Mouse (Mus musculus): ENCODE measurements around the gene Ablim2.

Ablim2 gene

DNA sequence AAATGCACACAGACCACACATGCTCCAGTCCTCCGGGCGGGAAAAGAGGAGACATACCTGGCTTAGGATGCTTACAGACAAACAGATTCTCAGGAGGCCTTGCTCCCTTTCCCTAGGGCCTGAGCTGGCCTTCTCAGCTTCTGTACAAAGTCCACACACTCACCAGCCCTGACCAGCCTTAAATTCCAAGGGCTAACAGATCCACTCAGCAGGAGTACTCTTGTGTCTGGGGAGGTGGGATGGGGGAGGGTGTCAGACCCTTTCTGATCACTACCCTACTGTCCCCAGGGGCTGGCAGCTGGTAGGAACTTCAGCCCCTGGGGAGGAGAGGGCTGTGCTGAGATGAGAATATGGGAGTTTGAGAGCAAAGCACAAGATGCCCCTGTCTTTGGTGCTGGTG lies 18.7 kb upstream of the Ablim2 start:
- DNase-seq (ENCODE audit: extremely low read depth, low read depth) = no peak

DNA sequence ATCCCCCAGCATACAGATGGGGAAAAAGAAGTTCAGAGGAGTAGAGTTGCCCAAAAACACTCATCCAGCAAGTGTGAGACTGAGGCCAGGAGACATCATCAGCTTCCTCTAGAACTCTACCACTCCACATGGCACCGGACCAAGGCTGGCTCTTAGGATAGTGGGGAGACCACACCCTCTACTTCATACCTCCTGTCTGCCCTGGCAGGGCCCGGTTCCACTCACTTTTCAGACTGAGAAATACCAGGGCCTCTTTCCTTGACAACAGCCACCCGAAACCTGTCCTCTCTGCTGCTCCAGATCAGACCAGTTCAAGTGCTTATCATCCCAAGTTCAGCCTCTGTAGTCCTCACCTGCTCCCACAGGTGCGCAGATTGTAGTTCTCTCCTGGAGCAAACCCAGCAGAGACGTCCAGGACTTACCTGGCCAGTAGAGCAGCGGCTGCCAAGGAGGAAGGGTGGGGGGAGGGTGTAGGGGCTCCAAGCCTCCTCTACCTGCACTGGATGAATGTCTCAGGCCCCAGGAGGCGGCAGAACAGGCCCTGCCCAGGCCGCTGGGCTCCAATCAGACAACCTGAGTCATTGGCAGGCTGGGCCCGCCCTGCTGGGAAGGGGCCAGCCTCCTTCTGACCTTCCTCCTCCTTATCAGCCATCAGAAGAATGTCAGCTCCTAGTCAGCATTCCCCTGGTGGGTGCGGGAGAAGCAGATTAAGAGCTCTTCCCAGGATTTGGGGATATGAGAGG lies 18.0 kb upstream of the Ablim2 start, which contains the start of gene Sh3tc1:
Sh3tc1 (minus strand) TSS at position 452 of the 743 bp plus-strand sequence.
- no peak for DNase-seq (ENCODE audit: extremely low read depth, low read depth)

DNA sequence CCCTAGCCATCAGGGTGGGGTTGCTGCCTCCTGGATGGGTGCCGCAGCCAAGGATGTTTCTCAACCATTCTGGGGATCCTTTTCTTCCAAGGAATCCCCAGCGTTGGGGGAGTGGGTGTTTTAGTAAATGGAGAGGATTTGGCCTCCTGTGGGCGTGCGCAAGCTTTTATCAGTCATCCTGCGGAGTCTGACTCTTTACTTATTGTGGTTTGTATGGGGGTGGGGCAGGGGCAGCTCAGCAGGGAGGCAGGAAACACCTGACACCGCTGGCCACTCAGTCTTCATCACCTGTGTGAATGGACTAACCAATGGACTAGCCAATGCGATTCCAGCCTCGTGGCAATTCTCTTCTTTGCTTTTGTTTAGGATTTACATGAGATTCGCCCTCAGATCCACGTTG lies 17.0 kb upstream of the Ablim2 start:
- no peak for DNase-seq (ENCODE audit: extremely low read depth, low read depth)

DNA sequence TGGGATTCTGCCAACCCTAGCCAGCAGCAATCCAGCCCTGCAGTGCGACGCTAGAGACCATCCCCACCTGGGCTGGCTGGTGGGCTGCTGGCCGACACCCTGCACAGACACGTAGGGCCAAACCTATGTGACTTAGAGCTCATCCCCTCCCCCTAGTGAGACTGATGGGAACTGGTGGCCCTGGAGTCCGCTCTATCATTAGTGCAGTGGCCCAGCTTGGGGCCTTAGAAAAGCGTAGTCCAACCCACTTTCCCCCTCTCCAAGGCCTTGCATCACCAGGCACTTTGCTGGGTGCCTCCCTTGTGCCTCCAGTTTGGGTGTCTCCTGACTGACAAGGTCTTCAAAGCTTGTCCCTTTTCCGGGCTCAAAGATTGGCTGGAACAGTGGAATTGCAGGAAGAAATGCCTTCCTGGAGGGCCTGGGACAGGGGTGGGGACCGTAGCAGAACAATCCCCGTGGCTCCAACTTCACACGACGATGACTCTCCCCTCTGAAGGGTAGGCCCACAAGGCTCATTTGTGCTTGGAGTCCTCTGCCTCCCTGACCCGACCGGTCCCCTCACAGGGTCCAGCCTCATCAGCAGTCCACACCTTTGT lies 16.4 kb upstream of the Ablim2 start:
- no peak for DNase-seq (ENCODE audit: extremely low read depth, low read depth)

DNA sequence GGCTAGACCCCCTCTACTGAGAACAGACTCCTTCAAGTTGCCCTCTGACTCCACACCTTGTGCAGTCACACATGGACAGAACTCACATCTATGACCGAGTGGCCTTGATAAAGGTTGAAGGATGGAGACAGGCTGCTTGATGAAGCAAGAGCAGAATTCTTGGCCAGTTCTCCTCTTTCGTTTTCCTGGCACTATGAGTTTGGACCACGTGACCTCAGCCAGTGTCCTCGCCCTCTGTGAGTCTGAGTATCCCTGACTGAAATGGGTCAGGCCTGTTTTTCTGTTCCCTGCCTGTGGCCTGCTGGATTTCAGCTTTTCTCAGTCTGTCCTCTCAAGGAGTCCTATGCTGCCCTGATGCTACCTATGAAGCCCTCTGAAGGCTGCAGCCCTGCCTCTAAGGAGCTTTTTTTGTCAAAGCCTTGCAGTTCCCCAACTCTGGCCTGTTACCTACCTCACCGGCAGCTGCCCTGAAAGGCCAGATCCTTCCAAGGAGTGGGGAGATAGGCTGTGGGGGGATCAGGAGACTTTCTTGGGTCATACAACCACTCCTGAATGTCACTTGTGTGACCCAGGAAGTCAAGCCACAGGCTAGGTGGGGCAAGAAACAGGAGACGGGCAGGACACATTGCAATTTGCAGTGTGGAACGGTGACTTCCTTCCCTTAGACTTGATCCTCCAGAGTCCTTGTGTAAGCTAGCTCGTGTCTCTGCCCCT lies 14.3 kb upstream of the Ablim2 start:
- no peak for DNase-seq (ENCODE audit: extremely low read depth, low read depth)

DNA sequence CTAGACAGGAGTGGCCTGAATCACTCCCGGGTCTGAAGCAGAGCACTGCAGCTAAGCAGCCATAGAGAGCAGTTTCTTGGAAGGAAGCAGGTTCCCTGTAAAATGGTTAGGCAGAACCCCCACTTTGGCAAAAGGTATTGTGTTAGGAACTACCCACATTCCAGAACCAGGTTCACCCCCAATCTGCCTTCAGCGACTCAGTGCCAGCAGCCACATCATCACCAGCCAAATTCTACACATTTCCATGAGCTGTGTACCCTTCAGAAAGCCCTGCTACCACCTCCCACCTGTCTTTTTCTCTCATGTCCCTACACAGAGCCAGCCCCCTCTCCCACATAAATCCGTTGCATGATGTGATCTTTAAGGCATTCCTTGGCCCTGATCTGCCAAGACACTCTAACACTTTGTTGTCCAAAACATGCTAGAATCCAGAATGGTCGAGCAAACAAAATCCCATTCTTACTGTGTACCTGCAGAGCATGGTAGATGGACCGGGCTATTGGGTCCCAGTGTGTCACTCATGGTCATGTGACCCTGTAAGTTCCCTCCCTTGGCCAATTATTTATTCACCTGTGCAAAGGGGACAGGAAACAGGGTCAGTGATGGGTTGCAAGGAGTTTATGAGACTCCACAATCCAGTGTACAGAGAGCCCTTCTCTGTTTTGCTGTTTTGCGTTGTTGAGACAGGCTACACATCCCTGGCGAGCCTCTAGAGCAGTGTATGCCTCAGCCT lies 13.5 kb upstream of the Ablim2 start:
- no peak for DNase-seq (ENCODE audit: extremely low read depth, low read depth)

DNA sequence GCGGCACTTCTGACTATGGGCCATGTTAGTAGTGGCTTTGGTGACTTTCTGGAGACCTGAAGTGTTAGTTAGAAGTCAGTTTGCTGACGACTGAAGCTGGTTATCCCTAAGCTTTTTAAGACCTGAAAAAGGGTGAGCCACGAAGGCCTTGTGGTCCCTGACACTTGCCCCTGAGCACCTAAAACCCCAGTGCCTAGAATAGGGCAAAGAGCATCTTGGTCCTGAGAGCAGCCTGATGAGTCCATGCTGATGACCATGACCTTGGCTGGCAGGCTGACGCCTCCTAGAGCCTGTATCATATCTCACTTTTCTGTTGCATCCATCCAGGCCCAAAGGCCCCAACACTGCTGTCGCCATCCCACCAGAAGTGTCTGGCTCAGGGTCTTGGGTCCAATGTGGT lies 12.3 kb upstream of the Ablim2 start:
- DNase-seq (ENCODE audit: extremely low read depth, low read depth) = no peak

DNA sequence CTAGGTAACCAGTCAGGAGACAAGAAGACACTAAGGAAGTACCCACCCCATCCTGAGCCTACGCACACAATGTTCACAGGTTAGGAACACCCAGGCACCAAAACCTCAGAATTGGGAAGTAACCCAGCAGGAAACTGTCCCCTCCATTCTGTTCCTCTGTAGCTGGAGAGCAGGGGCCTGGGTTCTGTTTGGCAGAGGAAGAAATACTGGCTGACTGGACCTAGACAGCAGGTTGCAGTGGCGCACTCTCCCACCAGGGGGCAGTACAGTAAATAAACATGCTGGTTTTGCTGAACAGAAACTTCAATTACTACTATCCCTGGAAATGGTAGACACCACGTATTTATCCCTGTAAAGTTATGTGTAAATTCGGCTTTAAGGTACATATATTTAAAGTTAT lies 10.8 kb upstream of the Ablim2 start:
- no peak for DNase-seq (ENCODE audit: extremely low read depth, low read depth)

DNA sequence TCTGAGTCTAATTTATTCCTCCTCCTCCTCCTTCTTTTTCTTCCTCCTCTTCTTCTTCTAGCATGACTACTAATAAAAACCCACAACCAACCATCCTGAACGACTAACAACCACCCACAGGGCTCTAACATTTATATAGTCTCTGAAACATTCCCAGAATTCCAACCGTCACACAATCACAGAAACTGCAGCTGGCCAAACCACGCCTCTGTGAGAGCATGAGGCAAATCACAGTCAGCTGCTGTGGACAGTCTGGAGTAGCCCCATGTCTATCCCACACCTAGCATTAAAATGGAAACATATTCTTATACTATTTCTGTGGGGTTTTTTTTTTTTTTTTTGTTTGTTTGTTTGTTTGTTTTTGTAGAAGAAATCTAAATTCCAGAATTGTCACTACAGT lies 8.3 kb upstream of the Ablim2 start:
- no peak for DNase-seq (ENCODE audit: extremely low read depth, low read depth)

DNA sequence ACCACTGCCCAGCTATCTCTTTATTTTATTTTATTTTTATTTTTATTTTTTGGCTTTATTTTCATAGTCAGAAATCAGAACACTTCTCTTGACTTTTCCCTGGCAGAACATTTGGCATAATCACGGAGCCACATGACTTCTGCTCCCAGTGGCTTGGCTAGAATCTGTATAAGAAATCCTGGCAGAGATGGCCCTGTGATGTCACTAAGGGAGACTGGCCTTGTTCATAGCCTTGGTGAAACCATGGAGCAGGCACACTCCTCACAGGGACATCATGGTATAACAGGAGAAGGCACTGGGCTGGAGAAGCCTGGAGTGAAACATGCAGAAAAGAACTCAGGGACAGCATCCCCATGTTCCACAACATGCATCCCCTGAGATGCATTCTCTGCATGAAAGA lies 7.7 kb upstream of the Ablim2 start:
- DNase-seq (ENCODE audit: extremely low read depth, low read depth) = no peak

DNA sequence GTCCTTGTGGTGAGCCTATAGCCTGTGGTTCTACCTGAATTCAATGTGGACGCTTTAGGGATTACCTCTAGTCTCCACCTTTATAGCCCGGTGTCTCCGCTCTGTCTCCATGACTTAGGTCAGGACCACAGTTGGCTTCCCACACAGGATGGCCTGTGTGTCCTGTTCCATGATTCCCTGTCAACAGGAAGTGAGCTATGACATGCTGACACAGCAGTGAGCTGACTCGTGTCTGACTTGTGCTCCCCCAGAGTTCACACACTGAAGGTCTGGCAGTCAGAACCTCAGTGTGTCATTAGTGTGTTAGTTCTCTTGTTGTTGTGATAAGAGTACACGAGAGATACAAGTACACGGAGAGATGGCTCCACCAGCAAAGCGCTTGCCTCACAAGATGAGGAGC lies 6.7 kb upstream of the Ablim2 start:
- DNase-seq (ENCODE audit: extremely low read depth, low read depth) = no peak

DNA sequence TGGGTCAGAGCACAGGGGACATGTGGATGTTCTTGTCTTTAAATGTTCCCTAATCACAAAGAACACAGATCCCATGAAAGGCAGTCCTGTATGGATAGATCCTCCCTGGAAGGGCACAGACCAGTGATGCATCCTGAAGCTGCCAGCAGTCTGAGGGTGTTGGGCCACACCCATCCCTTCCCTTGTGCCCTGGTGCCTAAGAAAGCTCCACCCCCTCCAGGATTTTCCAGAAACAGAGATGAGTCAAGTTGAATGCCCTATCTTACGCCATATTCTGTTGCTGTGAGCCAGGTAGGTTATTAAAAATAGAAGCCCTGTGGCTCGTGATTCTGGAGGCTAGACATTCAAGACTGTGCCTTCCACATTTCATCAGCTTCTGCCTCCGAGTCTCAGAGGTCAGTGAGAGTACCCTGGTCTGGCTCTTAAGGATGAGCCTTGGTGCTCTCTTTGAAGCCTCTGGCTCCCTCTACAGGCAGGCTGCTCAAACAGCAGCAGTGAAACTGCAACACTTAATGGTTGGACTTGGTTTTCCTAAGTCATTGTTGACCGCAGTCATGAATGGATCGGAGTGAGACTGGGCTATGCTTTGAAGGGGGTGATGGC lies 2.4 kb upstream of the Ablim2 start:
- no peak for DNase-seq (ENCODE audit: extremely low read depth, low read depth)

DNA sequence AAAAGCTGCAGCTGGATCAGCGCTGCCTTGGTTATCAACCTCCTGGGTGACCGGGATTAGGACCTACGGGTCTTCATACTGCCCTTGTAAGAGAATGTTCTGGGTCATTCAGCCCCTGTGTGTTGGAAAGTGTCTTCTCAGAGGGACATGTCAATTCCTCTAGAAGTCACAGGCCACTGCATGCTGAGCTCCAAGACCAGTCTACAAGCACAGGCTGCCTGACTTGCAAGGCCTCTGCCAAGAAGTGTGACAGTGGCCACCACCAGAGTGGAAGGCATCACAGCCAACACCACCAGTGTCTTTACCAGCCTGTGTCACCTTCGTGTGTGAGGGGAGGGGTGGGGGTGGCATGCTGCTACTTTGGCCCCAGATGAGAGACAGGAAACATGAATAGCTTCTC lies 1.7 kb upstream of the Ablim2 start:
- DNase-seq (ENCODE audit: extremely low read depth, low read depth) = no peak

DNA sequence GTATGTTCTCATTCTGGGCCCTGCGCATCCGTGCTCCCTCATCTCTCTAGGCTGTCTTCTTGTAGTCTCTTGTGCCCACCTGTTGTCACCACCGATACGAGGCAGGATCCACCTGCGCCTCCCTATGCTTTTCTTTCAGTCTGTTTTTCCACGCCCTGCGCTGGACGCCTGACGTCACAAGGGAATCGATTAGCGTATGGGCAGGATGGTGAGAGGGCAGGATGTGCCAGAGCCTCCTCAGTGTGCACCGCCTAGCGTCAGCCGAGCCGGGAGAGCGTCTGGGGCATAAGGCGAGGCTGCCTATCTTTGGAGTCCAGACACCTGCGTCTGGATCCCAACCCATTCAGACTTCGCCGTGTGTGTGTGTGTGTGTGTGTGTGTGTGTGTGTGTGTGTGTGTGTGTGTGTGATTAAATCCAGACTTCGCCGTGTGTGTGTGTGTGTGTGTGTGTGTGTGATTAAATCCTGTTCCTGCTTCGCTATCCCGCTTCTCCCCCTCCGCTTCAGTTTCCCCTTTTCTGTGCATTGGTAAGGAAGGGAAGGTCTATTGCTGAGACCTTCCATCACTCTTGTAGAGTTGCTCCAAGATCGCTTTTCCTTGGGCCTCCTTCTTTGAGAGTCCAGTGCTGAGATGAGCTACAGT lies 562 bp upstream of the Ablim2 start:
- DNase-seq (ENCODE audit: extremely low read depth, low read depth) = no peak

DNA sequence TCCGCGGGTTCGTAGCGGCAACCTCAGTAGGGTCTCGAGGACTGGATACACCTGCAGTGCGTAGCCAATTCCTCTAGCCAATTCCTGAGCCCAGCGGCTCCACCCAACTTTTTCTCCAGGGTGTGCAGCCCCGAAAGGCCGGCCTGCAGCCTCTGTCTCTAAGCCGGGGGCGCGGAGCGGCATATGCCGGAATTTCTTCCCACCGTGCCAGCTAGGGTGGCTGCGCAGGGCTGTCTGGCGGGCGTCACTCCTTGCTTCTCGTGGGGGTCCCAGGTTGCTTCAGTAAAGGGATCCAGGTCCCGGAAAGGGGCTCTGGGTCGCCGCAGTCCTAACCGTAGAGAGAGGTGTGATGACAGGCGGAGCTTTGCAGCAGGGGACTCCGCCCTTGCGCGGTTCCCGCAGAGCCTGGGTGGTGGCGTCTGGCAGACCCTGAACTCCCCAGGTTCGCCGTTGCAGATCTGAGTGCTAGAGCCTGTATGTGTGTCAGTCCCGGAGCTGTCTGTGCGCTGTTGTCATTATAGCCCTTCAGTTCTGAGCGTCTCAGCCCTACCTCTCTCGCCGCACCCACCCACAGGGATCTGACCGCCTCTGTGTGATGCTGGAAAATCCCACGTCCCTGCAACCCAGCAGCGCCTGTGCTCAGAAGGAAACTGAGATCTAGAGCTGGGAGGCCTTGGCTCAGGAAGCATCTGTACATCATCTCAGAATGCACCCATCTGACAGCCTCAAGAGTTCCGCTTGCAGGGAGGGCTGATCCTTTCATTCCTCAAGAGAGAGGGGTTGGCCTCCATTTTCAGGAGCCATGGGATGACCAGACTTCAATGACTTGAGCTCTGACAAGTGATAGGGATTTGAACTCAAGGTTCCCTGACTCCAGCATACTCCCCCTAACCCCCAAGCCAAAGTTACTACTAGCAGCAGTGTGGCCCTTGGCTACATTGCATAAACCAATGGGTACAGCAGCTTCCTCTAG lies 687 bp downstream of the Ablim2 start:
- no peak for DNase-seq (ENCODE audit: extremely low read depth, low read depth)

DNA sequence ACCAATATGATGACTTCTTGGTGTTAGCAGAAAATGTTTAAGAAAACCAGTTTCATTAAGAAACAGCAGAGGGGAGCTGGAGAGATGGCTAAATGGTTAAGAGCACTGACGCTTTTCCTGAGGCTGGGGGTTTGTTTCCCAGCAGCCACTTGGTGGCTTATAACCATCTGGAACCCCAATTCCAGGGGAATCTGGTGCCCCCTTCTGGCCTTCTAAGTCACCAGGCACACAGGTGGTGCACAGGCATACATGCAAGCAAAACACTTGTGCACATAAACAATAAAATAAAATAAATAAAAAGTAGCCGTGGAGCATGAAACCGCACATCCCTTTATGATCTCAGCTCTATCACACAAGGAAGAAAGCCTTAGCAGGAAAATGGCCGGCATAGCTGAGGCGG lies 3.6 kb downstream of the Ablim2 start:
- DNase-seq (ENCODE audit: extremely low read depth, low read depth) = no peak

DNA sequence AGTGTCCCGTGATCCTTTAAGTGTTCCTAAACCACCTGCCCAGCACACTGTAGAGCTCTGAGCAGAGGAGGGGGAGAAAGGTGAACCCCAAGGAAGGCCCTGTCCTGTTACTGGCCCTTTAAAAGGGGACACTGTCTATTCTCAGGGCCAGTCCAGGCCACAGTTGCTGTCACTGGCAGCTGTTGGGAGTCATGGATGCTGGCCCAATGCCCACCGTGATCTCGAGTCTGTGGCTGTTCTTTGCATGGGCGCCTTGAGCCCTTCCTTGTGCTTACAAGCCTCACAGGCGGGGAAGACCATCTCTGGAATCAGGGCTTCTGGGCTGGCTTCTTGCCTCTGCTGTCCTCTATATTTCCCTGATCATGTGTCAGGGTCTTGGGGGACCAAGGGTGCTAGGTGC lies 4.7 kb downstream of the Ablim2 start:
- no peak for DNase-seq (ENCODE audit: extremely low read depth, low read depth)

DNA sequence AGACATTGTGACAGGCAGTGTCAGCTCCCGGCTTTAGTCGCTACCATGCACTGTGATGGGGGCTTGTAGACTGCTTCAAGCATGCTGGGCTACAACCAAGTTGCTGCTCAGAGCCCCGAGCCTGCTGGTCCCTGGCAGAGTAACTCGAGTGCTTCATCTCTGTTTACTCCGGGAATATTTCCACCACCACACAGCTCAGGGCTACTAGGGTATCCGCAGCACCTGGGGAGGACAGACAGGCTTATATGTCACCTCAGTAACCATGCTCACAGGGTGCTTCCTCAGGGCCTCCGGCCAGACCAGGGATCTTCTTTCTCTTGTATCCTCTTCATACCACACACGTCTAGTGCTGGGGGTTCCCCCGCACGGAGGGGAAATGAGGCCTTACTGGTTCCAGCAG lies 5.2 kb downstream of the Ablim2 start:
- no peak for DNase-seq (ENCODE audit: extremely low read depth, low read depth)

DNA sequence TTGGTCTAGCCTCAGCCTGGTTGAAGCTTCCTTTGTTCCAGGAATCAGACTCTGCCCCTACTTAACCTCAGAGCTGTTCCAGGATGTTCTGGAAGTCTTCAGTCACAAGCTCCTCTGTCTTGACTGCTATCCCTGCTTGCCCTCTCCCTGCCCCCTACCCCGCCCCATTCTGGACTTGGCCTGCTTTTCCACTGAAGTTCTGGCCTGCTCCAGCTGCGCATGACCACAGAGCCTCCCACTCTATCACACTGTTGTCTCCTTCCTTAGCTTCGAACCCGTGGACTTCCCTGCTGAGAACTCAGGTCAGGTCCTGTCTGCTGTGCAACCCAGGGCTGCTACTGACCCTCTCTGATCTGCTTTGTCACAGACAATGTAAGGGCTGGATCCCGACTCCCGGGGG lies 8.2 kb downstream of the Ablim2 start:
- no peak for DNase-seq (ENCODE audit: extremely low read depth, low read depth)

DNA sequence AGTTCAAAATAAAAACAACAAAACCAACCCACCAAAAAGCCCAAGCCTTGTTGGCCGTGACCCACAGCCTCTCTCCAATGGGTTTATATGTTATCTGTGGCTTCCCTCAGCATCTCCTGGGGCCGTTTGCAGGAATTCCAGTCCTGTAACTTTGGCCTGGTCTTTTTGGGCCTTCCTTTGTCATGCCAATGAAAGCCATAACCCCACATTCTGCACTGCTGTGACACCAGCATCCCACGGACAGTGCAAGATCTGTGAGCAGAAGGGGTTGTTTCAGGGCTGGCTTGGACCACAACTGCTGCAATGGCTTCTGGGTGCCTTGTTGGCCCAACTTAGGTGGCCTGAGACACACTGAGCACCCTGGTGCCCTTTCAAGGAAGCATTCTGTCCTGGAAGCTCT lies 10.8 kb downstream of the Ablim2 start:
- no peak for DNase-seq (ENCODE audit: extremely low read depth, low read depth)

Data from MEL-GATA-1-ER (cell line).